Mouse (Mus musculus): ENCODE results near the gene 9930104L06Rik. TPM values are rescaled to one million over a fixed set of nuclear protein-coding genes. Genes with fewer than 3 reads are reported as not detected.

The 9930104L06Rik gene
- polyA plus RNA-seq (2014; fragmentation: Illumina TruSeq; extraction: RNeasy Lipid Tissue Mini Kit (QIAGEN cat#74804); ENCODE audit: low read depth, low replicate concordance) = 7.6 TPM

DNA sequence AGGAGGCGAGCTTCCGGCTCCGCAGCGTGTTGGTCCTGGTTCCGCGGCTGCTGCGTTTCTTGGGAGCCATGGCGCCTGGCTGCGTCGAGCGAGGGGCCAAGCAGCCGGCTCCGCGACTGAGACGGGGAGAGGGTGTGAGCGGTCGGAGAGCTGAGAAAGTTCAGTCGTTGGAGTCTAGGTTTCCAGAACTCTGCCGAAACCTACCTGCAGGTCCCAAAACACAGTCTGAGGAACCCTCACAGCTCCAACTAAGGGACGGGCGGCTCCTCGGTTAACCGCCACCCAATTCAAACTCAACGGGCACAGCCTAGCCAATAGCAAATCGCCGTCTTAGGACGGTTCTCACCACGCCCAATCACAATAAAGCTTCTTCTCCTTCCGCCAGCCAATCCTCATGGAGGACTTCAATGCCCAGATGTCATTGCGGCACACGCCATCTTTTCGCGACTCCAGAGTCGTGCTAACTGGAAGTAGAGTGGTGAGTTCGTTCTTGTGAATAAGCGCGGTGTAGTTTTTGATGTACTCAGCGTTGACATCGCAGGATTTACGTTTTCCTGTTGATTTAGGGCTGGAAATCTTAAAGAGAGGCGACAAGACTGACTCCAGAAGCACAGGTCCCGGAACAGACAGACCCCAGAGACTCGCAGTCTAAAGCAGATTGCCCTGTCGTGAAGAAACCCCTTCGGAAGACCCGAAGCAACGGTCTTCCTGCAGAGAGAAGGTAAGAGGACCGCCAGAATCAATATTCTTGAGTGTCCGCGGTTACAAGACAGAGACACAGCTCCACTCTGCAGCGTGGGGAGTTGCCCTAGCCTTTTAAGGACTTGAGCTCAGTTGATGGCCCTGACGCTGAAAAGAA is at the start of gene 9930104L06Rik:
TSS of gene 9930104L06Rik (plus strand) at position 436 of the 859 bp plus-strand sequence.

GRCm38 (mm10) chr4:124939211-124939610 is 2.4 kb downstream of the 9930104L06Rik start, which contains the start of gene Cdca8:
Cdca8 (minus strand) TSS chr4:124939311.

GRCm38 (mm10) chr4:124985671-124986602 is 49.1 kb downstream of the 9930104L06Rik start, which contains the start of gene Rspo1:
Rspo1 (plus strand) TSS chr4:124986430.

Other genes with a start within 250 kb of the 9930104L06Rik start
- gene Utp11, start 243.4 kb upstream of the 9930104L06Rik start, polyA plus RNA-seq (2014; fragmentation: Illumina TruSeq; extraction: RNeasy Lipid Tissue Mini Kit (QIAGEN cat#74804); ENCODE audit: low read depth, low replicate concordance) = 64.4 TPM
- 0.58 TPM for gene Fhl3, start 236.3 kb upstream of the 9930104L06Rik start, polyA plus RNA-seq (2014; fragmentation: Illumina TruSeq; extraction: RNeasy Lipid Tissue Mini Kit (QIAGEN cat#74804); ENCODE audit: low read depth, low replicate concordance)
- gene Sf3a3, start 222.3 kb upstream of the 9930104L06Rik start, polyA plus RNA-seq (2014; fragmentation: Illumina TruSeq; extraction: RNeasy Lipid Tissue Mini Kit (QIAGEN cat#74804); ENCODE audit: low read depth, low replicate concordance) = 31.5 TPM
- gene Inpp5b, start 195.2 kb upstream of the 9930104L06Rik start, polyA plus RNA-seq (2014; fragmentation: Illumina TruSeq; extraction: RNeasy Lipid Tissue Mini Kit (QIAGEN cat#74804); ENCODE audit: low read depth, low replicate concordance) = 12.0 TPM
- 11.6 TPM for gene Mtf1, start 134.9 kb upstream of the 9930104L06Rik start, polyA plus RNA-seq (2014; fragmentation: Illumina TruSeq; extraction: RNeasy Lipid Tissue Mini Kit (QIAGEN cat#74804); ENCODE audit: low read depth, low replicate concordance)
- 37.0 TPM for gene Yrdc, start 86.4 kb upstream of the 9930104L06Rik start, polyA plus RNA-seq (2014; fragmentation: Illumina TruSeq; extraction: RNeasy Lipid Tissue Mini Kit (QIAGEN cat#74804); ENCODE audit: low read depth, low replicate concordance)
- gene 1110065P20Rik, start 85.9 kb upstream of the 9930104L06Rik start, polyA plus RNA-seq (2014; fragmentation: Illumina TruSeq; extraction: RNeasy Lipid Tissue Mini Kit (QIAGEN cat#74804); ENCODE audit: low read depth, low replicate concordance) = 2.3 TPM
- 2.3 TPM for gene Maneal, start 74.9 kb upstream of the 9930104L06Rik start, polyA plus RNA-seq (2014; fragmentation: Illumina TruSeq; extraction: RNeasy Lipid Tissue Mini Kit (QIAGEN cat#74804); ENCODE audit: low read depth, low replicate concordance)
- 0.12 TPM for gene Epha10, start 56.1 kb upstream of the 9930104L06Rik start, polyA plus RNA-seq (2014; fragmentation: Illumina TruSeq; extraction: RNeasy Lipid Tissue Mini Kit (QIAGEN cat#74804); ENCODE audit: low read depth, low replicate concordance)
- 9.7 TPM for gene Cdca8, start 2.3 kb downstream of the 9930104L06Rik start, polyA plus RNA-seq (2014; fragmentation: Illumina TruSeq; extraction: RNeasy Lipid Tissue Mini Kit (QIAGEN cat#74804); ENCODE audit: low read depth, low replicate concordance)
- 1.8 TPM for gene Rspo1, start 49.4 kb downstream of the 9930104L06Rik start, polyA plus RNA-seq (2014; fragmentation: Illumina TruSeq; extraction: RNeasy Lipid Tissue Mini Kit (QIAGEN cat#74804); ENCODE audit: low read depth, low replicate concordance)
- 60.3 TPM for gene Gnl2, start 79.5 kb downstream of the 9930104L06Rik start, polyA plus RNA-seq (2014; fragmentation: Illumina TruSeq; extraction: RNeasy Lipid Tissue Mini Kit (QIAGEN cat#74804); ENCODE audit: low read depth, low replicate concordance)
- gene Dnali1, start 128.7 kb downstream of the 9930104L06Rik start, polyA plus RNA-seq (2014; fragmentation: Illumina TruSeq; extraction: RNeasy Lipid Tissue Mini Kit (QIAGEN cat#74804); ENCODE audit: low read depth, low replicate concordance) = not detected
- 14.4 TPM for gene Snip1, start 129.6 kb downstream of the 9930104L06Rik start, polyA plus RNA-seq (2014; fragmentation: Illumina TruSeq; extraction: RNeasy Lipid Tissue Mini Kit (QIAGEN cat#74804); ENCODE audit: low read depth, low replicate concordance)
- gene Meaf6, start 148.1 kb downstream of the 9930104L06Rik start, polyA plus RNA-seq (2014; fragmentation: Illumina TruSeq; extraction: RNeasy Lipid Tissue Mini Kit (QIAGEN cat#74804); ENCODE audit: low read depth, low replicate concordance) = 22.6 TPM
- not detected for gene Zc3h12a, start 190.8 kb downstream of the 9930104L06Rik start, polyA plus RNA-seq (2014; fragmentation: Illumina TruSeq; extraction: RNeasy Lipid Tissue Mini Kit (QIAGEN cat#74804); ENCODE audit: low read depth, low replicate concordance)